Mouse (Mus musculus) stomach, embryonic 16.5 days (tissue): ENCODE data around the gene Cyp2w1. TPM values are rescaled to one million over a fixed set of nuclear protein-coding genes. Genes with fewer than 3 reads are reported as not detected.
A peak's percentile ranks its signal among the peaks of the same experiment; 100 is the strongest.

Experiments
- ATAC-seq: fragments of 200-750 bp; cut with Nextera tagmentation; 2 replicates; pipeline ENCODE4 v1.8.0; 2017; ENCODE audit warnings: moderate number of reproducible peaks, moderate TSS enrichment; ENCODE audit not compliant: insufficient read depth, low FRiP score
- H3K27ac ChIP-seq: fragments of 300-500 bp; sonication (generic); 2 replicates; pipeline ENCODE4 v1.5.1; 2014; ENCODE audit warnings: low read length
- H3K27me3 ChIP-seq: fragments of 300-500 bp; sonication (generic); 2 replicates; pipeline ENCODE4 v1.6.1; 2014; ENCODE audit warnings: low read length, control low read depth, mixed read lengths; ENCODE audit not compliant: control insufficient read depth, insufficient read depth
- H3K36me3 ChIP-seq: fragments of 300-500 bp; sonication (generic); 2 replicates; pipeline ENCODE4 v1.6.1; 2014; ENCODE audit warnings: low read length; ENCODE audit not compliant: control insufficient read depth, insufficient read depth
- H3K4me1 ChIP-seq: fragments of 300-500 bp; sonication (generic); 2 replicates; pipeline ENCODE4 v1.6.1; 2014; ENCODE audit warnings: low read length, control low read depth, mixed read lengths; ENCODE audit not compliant: control insufficient read depth, insufficient read depth
- H3K4me2 ChIP-seq: fragments of 300-500 bp; sonication (generic); 2 replicates; pipeline ENCODE4 v1.6.1; 2014; ENCODE audit warnings: low read depth, low read length, mixed read lengths
- H3K4me3 ChIP-seq: fragments of 300-500 bp; sonication (generic); replicated peaks from 2 replicates; pipeline ENCODE4 v1.5.1; 2014; ENCODE audit warnings: mild to moderate bottlenecking, low read length
- H3K9ac ChIP-seq: fragments of 300-500 bp; sonication (generic); 2 replicates; pipeline ENCODE4 v1.6.1; 2014; ENCODE audit warnings: low read length
- H3K9me3 ChIP-seq: fragments of 300-500 bp; sonication (generic); replicated peaks from 2 replicates; pipeline ENCODE4 v1.6.1; 2016; ENCODE audit warnings: low read length, control low read depth; ENCODE audit not compliant: control insufficient read depth
- WGBS: fragments of 180-500 bp; shearing (Covaris S2); extraction: QIAGEN DNeasy Blood & Tissue Kit; methylation state at CpG from one replicate; pipeline ENCODE4 v1.1.7; 2014; 5-methylcytosine and 5-hydroxymethylcytosine counted together
- polyA plus RNA-seq: library from polyadenylated mRNA; unstranded; fragments of >200 nt; fragmentation: Nextera tagmentation; extraction: Ambion mirVana; gene quantifications from 2 replicates; pipeline ENCODE4 v1.2.1, GENCODE M21; 2015

Gene Cyp2w1
- polyA plus RNA-seq, 1 experiment from 2014 or later: 11.4 TPM

DNA sequence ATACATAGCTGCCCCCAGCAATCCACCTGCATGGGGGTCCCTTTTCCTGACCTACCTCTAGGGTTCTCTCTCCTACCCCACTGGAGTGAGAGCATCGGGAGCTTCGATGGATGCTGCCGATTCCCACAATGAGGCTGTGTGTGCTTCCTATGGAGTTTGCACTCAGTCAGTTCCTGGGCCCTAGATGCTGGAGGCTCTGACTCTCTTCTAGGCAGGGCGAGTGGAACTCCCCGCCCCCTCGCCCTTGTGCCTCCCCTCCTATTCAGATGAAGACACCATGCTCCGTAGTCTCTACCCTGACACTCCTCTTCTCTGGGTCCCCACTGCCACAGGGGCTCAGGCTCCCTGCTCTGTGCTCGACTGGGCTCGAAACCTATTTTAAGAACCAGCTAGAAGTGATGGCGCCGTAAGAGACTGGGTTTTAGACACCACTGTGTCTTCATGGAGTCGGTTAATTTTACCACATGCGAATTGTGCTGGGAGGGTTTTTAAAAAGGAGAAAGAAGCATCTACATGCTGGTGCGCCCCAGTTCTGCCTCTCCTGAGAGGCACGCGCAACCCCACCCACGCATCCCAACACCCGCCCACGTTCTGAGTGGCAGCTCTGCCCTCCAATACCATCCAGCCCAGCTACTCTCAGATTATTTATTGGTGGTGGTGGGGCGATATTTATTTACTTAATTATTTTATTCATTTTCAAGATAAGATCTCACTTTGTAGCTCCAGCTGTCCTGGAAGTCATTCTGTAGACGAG, 34.5 kb upstream of the Cyp2w1 start:
- no peaks in the 10 kb centered on the region for H3K36me3 ChIP-seq
- H3K9me3 ChIP-seq: no peaks in the 10 kb centered on the region
- peak overlapping the region; percentile 78 for H3K27ac ChIP-seq
- no peak for ATAC-seq
- H3K4me2 ChIP-seq: peak overlapping the region; percentile 14; the same call in 1 of the 2 replicates
- H3K4me3 ChIP-seq: no peak overlapping the region
- peak overlapping the region; percentile 3; the same call in 1 of the 2 replicates for H3K9ac ChIP-seq
- 64% methylated on average over 21 of the region's 21 CpGs for WGBS
- H3K4me1 ChIP-seq: peaks cover 11% of the 10 kb centered on the region; the same call in 1 of the 2 replicates
- no peaks in the 10 kb centered on the region for H3K27me3 ChIP-seq

DNA sequence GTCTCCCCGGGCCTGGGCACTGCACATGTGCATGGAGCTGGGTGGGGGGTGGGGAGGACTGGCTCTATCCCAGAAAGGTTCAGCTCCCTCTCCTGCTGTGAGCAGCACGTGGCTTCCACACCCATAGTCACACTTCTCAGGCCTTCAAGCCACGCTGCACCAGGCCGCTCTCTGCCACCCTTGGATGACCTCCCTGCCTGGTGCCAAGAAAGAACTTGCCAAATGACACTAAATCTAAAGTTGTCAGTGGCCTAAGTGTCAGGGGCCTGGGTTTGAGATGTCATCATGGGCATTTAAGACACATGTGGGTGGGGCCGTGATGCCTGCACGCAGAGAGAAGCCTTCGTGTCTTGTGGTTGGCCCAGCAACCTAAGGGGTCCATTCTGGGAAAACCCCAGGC, 32.0 kb upstream of the Cyp2w1 start:
- Histone ChIP-seq H3K36me3 (no peaks in the 10 kb centered on the region), H3K4me1 (peaks cover 25% of the 10 kb centered on the region), H3K27ac (no peak overlapping the region), H3K4me3 (no peak overlapping the region), H3K9ac (no peak overlapping the region), H3K9me3 (no peaks in the 10 kb centered on the region), H3K4me2 (no peak overlapping the region), H3K27me3 (peaks cover 13% of the 10 kb centered on the region)
- no peak for ATAC-seq
- WGBS: 79% methylated on average over 7 of the region's 7 CpGs

DNA sequence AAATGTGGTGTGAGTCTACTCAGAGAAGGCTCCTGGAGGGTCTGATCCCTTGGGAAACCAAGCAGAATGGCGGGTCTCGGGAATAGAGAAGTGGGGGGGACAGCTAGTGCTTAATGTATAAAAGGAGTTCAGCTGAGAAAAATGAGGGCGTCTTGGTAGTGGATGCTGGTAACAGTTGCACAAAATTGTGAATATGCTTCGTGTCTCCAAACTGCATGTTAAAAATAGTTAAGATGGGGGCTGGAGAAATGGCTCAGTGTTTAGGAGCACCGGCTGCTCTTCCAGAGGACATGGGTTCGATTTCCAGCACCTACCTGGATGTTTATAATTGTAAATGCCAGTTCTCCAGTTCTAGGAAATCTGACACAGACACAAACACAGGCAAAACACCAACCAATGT, 31.1 kb upstream of the Cyp2w1 start:
- peaks cover 29% of the 10 kb centered on the region for H3K4me1 ChIP-seq
- ATAC-seq: no peak
- no peaks in the 10 kb centered on the region for H3K36me3 ChIP-seq
- 80% methylated on average over 6 of the region's 6 CpGs for WGBS
- no peak overlapping the region for H3K27ac ChIP-seq
- no peak overlapping the region for H3K4me3 ChIP-seq
- H3K9me3 ChIP-seq: no peaks in the 10 kb centered on the region
- H3K4me2 ChIP-seq: no peak overlapping the region
- peaks cover 18% of the 10 kb centered on the region for H3K27me3 ChIP-seq
- H3K9ac ChIP-seq: no peak overlapping the region

DNA sequence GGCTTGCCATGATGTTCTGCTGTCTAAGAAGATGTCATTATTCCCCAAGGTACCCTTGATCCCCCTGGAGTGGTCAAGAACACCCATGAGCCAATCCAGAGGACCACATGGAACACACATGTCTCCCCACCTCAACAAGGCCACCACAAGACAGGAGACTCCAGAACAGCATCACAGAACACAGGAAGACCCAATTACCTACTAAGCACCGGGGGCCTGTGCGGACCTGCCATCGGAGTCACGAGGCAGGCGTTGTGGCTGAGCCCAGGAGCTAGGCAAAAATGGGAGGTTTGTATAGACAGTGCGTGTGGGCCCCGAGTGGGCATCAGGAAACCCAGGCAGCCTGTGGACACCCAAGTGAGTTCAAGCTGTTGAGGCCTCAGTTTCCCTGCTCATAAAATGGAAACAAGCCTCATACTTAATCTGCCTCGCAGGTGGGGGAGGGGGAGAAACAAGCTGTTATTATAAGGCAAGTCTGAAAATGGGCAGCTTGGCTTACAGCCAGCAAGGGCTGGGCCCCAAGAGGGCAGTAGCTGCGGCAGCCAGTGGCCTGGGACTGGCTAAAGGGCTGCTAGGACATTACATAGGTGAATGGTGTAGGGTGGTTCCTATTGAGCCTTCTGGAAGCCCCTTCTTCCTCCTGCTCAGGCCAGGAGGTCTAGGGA, 29.0 kb upstream of the Cyp2w1 start:
- Histone ChIP-seq H3K27me3 (peaks cover 18% of the 10 kb centered on the region), H3K36me3 (no peaks in the 10 kb centered on the region), H3K4me1 (peaks cover 21% of the 10 kb centered on the region), H3K4me2 (peak overlapping the region; percentile 88), H3K9ac (peak overlapping the region; percentile 83), H3K4me3 (no peak overlapping the region), H3K9me3 (no peaks in the 10 kb centered on the region), H3K27ac (no peak overlapping the region)
- ATAC-seq: 0 out of 2 replicates have a peak, but pooled peaks have one; percentile 1
- WGBS: 73% methylated on average over 9 of the region's 9 CpGs

DNA sequence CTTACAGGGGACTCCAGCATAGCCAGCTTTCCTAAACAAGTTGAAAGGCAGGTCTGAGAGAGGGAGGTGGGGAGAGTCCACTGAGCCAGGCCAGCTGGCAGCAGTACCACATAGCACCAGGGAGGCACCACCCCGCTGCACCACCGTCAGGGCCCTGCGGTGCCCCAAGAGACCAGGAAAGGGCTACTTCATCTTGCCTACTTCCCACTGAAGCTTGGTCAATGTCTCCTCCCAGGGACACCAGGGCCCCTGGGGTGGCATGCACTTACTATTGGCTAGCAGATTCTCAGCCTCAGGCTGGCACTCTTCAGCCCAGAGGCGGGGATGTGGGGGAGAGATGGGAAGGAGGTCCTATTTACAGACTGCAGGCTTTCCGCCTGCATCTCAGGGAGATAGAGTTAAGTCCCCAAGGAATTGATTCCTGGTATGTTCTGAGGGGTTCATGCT, 28.3 kb upstream of the Cyp2w1 start:
- peaks cover 18% of the 10 kb centered on the region for H3K27me3 ChIP-seq
- WGBS: 47% methylated on average over 5 of the region's 5 CpGs
- peak overlapping the region; percentile 83 for H3K9ac ChIP-seq
- no peaks in the 10 kb centered on the region for H3K36me3 ChIP-seq
- peaks cover 19% of the 10 kb centered on the region for H3K4me1 ChIP-seq
- peak overlapping the region; percentile 69 for H3K4me3 ChIP-seq
- ATAC-seq: 0 out of 2 replicates have a peak, but pooled peaks have one; percentile 35
- H3K4me2 ChIP-seq: peak overlapping the region; percentile 88
- peak overlapping the region; percentile 42; the same call in 1 of the 2 replicates for H3K27ac ChIP-seq
- no peaks in the 10 kb centered on the region for H3K9me3 ChIP-seq

DNA sequence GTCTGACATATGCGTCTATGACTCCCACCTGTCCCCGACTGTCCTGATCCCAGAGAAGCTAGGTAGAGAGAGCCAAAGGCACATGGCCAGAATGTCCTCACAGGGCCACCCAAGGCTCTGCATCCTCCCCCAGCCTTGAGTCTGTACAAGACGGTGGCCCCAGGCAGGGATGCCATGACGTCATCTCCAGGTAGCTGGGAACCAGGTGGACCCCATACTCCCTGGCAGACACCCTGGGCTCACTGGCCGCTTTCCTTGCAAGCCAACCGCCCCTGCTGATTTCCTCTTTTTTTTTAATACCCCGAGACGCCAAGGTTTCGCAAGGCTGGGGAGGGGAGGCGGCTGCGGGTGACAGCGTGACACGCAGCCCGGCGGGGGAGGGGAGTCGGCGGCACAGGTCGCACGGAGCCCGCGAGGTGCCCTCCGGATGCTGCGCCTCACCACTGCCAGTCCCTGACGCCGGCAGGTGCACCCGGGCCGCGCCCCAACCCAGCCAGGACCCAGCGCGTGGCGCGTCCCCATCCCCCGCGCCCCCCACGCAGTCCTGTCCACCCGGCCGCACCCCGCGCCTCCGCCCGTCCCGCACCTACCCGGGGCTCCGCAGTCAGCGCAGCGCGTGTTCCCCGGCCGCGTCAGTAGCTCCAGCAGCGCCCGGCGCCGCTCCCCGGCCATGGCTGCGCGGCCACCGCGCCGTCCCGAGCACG, 27.6 kb upstream of the Cyp2w1 start:
- H3K4me2 ChIP-seq: peak overlapping the region; percentile 88
- peaks cover 18% of the 10 kb centered on the region for H3K27me3 ChIP-seq
- no peaks in the 10 kb centered on the region for H3K36me3 ChIP-seq
- peak overlapping the region; percentile 83 for H3K9ac ChIP-seq
- H3K27ac ChIP-seq: peak overlapping the region; percentile 42; the same call in 1 of the 2 replicates
- WGBS: 2% methylated on average over 46 of the region's 62 CpGs
- H3K4me3 ChIP-seq: peak overlapping the region; percentile 69
- peak; percentile 39; the same call in 1 of the 2 replicates for ATAC-seq
- peaks cover 19% of the 10 kb centered on the region for H3K4me1 ChIP-seq
- no peaks in the 10 kb centered on the region for H3K9me3 ChIP-seq

DNA sequence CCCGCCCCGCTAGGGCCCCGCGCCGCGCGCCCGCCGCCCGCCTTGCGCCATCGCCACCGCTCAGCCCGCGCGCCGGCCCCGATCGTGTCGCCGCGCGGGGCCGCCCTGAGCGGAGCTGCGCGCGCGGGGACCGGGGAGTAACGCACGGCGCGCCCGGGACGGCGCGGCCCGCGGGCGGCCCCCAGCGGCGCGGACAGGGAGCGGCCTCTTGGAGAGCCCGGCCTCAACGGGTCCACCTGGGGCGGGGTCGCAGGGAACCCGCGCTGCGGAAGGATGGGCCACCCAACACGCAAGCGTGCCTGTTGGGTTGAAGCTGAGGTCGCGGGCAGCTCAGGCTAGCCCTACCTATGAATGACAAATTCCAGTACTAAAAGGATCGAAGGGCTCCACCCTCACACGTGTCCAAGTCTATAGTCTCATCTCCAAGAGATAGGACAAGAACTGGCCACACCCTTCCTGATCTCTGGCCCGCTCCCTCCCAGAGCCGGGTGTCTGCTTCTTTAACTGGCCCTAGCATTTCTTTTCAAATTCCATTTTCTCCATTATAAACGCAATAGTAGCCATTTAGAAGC, 26.9 kb upstream of the Cyp2w1 start, which contains the start of gene Adap1:
TSS of gene Adap1 (minus strand) at position 228 of the 572 bp plus-strand sequence.
- H3K27me3 ChIP-seq: peaks cover 18% of the 10 kb centered on the region
- H3K4me1 ChIP-seq: peaks cover 19% of the 10 kb centered on the region
- peak within 1 kb of the TSS; percentile 42; the same call in 1 of the 2 replicates for H3K27ac ChIP-seq
- 1% methylated on average over 50 of the region's 61 CpGs for WGBS
- no peaks in the 10 kb centered on the region for H3K36me3 ChIP-seq
- H3K9me3 ChIP-seq: no peaks in the 10 kb centered on the region
- H3K9ac ChIP-seq: peak within 1 kb of the TSS; percentile 83
- ATAC-seq: peak; percentile 81
- peak within 1 kb of the TSS; percentile 69 for H3K4me3 ChIP-seq
- peak within 1 kb of the TSS; percentile 88 for H3K4me2 ChIP-seq

DNA sequence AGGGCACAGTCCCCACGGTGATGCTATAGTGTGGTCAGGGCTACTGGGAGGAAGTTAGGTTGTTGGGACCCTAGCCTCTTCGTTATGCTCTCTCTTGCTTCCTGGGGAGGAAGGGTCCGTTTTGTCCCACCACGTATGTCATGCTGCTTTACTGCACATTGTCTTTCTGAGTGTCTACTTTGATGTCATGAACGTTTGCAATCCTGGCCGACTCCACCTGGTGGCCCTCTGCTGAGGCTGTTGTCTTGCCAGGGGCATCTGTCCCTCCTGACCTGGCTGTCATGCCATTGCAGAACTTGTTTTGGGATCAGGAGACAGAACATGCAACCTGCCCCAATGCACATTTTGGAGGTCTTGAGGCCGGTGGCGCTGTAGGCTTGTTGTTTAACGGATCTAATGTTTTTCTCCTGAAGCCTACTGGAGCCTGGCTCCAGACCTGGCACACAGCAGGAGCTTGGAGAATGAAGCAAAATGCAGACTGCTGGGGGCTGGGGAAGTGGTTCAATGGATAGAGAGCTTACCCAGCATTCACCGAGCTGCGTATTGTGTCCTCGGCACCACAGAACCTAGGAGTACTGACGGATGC, 26.2 kb upstream of the Cyp2w1 start:
- no peak overlapping the region for H3K4me2 ChIP-seq
- WGBS: 68% methylated on average over 13 of the region's 13 CpGs

More for the DNA sequence above, 26.2 kb upstream of the Cyp2w1 start:
- no peak overlapping the region for H3K9ac ChIP-seq
- H3K4me3 ChIP-seq: no peak overlapping the region
- H3K27ac ChIP-seq: no peak overlapping the region
- ATAC-seq: no peak
- H3K36me3 ChIP-seq: no peaks in the 10 kb centered on the region
- no peaks in the 10 kb centered on the region for H3K9me3 ChIP-seq
- peaks cover 18% of the 10 kb centered on the region for H3K27me3 ChIP-seq
- peaks cover 19% of the 10 kb centered on the region for H3K4me1 ChIP-seq
